Mouse (Mus musculus): ENCODE data around the gene Gm28038.
A peak's percentile ranks its signal among the peaks of the same experiment; 100 is the strongest.

The Gm28038 gene

GRCm38 (mm10) chr2:30257699-30258460 lies 23.0 kb upstream of the Gm28038 start:
- DNase-seq = no peak

DNA sequence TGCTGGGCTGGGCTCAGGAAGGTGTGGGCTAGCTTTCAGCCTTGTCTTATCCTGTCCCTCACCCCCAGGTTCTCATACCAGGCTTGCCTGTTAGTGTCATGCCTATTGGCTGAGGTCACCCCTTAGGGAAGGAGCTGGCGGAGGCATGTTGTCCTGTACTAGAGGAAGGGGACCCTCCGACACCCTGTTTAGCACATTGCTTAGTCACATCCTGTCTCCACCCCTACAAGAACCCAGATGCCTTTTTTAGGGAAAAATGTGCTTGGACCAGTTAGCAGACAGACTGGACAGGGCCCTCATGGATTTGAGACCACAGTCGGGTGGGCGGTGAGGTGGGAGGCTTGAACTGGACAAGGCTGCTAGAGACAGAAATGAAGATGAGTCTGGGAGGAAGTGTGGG lies 22.2 kb upstream of the Gm28038 start:
- DNase-seq = no peak

DNA sequence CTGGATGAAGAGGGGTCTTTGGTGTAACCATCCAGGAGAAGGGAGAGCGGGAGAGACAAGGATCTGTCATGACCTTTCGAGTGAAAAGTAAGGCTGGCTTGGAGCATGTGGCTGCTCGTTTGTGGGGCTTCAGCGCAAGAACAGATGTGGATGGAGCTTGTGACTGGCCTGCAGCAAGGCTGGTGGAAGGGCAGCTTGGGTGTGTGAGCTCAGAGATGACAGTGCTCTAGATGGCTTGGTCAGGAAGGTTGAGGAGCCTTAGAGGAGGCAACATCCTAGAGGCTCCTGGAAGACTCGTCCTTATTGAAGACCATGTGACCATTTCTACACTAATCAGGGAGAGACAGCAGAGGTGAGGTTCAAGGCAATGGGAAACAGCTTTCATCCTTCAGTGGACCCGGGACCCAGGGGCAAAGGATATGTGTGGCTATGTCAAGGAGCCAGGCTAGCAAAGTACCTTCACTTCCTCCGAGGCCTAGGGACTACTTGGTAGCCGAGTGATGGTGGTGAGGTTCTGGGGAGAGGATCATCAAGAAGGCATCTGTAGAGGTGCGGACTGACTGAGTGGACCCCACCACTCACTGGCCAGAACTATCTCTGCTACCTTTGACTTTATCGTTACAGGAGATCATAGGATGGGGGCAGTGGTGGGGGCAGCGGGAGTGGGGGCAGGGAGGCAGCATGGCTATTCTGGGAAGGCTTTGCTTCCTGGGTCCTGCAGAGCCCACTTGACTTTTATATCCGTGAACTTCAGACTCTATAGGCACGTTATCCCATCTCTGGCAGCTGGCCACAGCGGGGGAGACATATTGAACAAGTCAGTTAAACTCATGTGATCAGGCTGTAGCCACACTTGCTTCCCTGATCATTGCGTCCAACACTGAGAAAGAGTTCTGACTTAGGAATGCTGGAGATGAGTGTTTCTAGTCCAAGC lies 21.4 kb upstream of the Gm28038 start:
- no peak for DNase-seq

DNA sequence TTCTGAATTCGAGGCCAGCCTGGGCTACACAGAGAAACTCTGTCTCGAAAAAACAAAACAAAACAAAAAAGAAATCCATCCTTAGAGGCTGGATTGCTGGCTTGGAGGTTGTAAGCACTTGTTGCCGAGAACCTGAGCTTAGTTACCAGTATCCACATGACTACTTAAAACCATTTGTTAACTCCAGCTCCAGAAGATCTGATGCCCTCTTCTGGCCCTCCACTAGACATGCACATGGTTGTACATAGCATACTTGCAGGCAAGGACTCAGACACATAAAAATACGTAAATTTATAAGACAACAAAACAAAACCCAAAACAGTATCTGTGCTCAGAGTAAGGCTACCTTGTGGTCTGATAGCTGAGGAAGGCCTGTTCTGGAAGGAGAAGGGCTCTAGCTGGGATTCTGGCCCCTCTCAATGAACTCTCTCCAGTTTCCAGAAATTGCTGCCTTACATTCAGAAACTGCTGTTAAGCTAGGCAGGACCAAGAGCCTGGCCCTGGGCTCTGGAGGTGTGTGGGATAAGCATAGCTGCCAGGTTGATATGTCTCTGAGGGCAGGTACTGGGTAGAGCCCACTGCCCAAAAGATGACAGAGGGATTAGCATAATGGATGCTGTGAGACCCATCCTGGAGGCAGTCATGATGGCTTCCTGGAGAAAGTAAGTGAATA lies 19.6 kb upstream of the Gm28038 start:
- no peak for DNase-seq

- DNase-seq = no peak
Measured at GRCm38 (mm10) chr2:30261921-30262839, 18.7 kb upstream of the Gm28038 start.

GRCm38 (mm10) chr2:30262840-30263441 lies 17.9 kb upstream of the Gm28038 start:
- DNase-seq = no peak

DNA sequence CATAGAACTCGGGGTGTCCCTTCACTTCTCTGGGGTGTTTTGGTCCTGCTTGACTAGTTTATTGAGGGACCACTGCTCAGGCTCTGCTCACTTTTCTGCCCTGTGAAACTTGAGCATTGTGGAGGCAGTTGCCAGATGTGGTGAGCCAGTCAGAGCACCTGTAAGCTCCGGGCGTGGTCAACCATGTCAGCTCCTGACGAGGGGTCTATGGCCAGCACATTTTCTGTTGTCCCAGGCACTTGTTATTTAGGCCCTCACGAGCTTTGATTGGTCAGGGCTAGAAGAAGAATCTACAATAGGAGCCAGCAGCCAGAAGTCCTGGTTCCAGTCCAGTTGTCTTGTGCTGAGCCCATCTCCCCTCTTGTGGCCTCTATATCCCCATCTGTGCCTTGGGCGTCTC lies 17.0 kb upstream of the Gm28038 start:
- no peak for DNase-seq

GRCm38 (mm10) chr2:30264671-30265519 lies 15.9 kb upstream of the Gm28038 start:
- DNase-seq = peak; percentile 33

DNA sequence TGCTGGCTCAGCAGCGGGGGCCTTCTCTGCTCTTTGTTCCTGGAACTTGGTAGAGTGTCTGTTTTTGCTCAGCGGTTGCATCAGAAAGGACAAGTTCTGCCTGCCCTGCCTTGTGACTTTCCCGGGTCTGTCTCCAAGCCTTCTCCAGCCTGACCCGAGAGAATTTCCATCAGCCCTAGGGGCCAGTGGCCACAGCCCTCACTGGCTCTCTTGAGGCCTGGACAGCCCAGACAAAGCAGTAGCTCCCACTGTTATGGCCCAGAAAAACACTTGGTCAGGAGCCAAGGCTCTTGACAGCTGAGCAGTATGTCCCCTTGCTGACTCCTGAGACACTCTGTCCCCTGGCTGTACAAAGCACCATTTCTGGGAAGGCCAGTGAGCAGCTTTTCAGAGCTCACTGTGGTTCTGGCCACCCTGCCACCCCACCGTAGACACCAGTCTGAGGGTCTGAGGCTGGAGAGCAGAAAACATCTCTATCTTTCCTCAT lies 15.0 kb upstream of the Gm28038 start, which contains the start of gene Phyhd1:
Gene Phyhd1, plus strand, starts transcription at position 437 of the 487 bp plus-strand sequence.
- peak; percentile 9 for DNase-seq

DNA sequence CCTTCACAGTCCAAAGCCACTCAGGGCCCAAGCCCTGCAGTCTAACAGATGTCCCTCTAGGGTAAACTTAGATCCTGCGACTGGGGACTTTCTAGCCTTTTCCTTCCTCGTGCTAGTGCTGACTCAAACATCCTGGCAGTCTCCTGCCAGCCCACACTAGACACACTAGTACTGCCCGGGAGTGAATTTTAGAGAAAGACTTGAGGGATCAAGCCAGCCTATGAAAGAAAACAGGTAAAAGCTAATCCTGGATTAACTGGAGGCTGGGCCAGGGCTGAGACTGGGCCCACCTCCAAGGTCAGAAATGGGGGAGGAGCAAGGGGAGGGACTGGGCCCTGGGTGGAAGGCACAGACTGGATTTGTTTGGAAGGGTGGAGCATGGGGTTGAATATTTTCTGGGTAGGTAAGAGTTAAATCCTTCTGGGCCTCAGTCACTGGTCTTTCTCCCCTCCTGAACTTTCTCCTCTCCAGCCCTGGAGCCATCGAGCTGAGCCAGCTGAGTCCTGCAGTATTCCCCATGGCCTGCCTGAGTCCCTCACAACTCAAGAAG lies 14.4 kb upstream of the Gm28038 start:
- DNase-seq = peak; percentile 61

DNA sequence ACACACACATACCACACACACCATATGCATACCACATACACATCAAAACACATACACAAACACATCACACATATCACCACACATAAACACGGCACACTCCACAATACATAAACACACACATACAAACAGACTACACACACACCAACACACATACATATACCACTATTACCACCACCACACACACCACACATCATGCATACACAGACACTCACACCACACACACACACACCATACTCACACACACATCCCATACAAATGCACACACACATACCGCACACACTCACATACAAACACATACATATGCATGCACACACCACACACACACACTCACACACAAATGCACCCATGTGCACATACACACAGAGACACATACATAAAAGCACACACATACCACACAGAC lies 13.4 kb upstream of the Gm28038 start:
- no peak for DNase-seq

- DNase-seq = no peak
Measured at GRCm38 (mm10) chr2:30268371-30268770, 12.5 kb upstream of the Gm28038 start.

DNA sequence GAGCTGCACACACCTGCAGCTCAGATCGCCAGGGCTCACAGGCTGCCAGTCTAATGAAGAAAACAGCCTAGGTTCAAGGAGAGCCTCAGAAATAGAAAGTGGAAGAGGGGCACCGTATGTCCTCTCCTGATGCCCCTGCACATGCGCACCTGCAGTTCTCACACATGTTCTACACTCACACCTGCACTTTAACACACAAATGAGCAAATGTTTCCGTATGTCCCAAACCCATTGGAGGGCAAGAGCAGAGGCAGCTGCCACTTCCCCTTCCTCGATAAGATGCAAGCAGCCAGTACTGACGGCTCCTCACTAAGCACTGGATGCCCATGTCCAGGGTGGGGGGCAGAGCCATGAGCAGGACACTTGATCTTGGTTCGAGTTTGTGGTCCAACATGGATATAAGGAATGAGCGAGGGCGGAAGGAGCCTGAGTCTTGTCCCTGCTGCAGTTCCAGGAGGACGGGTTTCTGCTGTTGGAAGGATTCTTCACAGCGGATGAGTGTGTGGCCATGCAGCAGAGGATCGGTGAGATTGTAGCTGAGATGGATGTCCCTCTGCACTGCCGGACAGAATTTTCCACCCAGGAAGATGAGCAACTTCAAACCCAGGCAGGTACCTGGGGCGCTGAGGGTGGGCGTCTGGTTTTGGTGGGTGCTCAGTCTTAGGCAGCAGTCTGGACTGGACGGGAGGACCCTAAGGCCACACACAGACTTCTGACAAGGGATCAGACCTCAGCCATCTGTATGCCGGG lies 11.4 kb upstream of the Gm28038 start:
- DNase-seq = no peak

GRCm38 (mm10) chr2:30270134-30270533 lies 10.7 kb upstream of the Gm28038 start:
- DNase-seq = peak; percentile 73

DNA sequence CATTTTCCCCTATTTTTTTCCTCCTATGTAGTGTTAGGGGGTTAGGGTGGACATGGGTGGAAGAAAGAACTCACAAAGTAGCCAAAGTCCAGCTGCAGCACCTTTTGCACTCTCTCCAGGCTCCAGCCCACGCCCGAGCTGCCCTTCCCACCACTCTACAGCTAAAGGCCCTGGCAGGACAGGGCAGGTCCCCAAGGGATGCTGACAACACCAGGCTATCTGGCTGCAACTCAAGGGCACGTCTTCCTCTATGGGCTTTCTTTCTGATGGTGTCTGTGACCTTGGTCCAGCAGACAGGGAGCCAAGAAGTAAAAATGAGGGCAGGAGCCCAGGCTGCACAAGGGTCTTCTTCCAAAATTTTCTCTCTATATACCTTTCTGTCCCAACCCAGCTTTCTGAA lies 808 bp downstream of the Gm28038 start:
- no peak for DNase-seq

DNA sequence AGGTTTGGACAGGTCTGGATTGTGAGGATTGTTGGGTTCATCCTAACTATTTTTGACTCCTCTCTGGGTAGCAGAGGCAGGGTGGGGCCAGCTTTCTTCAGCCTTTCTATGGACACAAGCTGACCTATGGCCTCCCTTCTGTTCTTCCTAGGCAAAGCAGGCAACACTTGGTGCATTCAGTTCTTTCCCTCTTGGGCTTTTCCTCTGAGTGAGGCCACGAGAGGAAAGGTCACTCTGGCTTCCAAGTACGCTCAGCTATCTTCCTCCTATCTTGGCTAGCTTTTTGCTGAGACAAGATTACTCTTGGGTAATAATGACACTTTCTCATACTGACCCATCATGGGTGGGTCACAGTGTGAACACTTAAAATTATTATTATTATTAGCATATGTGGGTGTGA lies 2.4 kb downstream of the Gm28038 start:
- no peak for DNase-seq

- no peak for DNase-seq
Measured at GRCm38 (mm10) chr2:30285004-30285403, 4.2 kb downstream of the Gm28038 start.

DNA sequence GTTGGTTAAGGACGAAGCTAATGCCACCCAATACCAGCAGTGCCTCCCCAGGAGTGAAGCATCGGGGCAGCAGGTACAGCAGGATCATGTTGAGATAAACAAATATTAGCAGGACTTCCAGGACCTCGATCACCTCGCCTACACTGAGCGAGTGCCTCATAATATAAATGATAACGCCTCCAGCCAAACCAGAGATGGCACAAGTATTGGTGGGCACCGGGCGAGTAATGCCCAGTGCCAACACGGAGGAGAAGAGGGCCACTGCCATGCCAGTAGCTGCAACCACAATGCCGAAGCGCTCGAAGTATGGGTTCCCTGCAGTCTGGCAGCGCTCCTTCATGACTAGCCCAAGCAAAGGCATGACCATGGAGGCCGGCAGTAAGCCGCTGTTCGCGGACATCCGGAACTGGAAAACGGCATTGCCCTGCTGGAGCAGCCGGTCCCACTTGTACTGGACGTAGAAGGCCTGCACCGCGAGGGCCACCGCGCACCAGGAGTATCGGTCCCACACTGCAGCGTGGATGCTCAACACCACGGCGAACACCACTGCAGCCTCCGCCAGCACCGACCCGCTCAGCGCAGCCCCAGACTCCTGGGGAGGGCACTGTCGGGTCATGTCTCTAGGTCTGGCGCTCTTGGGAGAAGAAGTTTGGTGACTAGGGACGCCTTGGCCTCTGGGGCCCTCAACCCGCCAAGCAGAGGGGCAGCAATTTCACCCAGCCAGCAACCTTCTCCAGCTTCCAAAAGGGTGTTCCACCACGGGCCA lies 4.8 kb downstream of the Gm28038 start:
- DNase-seq = peak; percentile 8

Measured in embryo, embryonic 11 days (tissue).